Mouse (Mus musculus) inflammation-experienced regulatory T-cells, adult 6 months (primary cell): Measurements from ENCODE around the gene Matn4. TPM values are rescaled to one million over a fixed set of nuclear protein-coding genes. Genes with fewer than 3 reads are reported as not detected.

Experiments used
- ATAC-seq: one replicate; pipeline ENCODE4 v1.8.0; 2017
- polyA plus RNA-seq, 3 experiments: library from polyadenylated mRNA; unstranded; fragments of 100-300 nt; shearing (Covaris generic); gene quantifications; one replicate each; pipeline ENCODE4 v1.2.1; 2017

The Matn4 gene
- polyA plus RNA-seq, 3 experiments from 2014 or later, result 0.21 TPM; not detected in 2

- no peak for ATAC-seq
These were observed 2.7 kb upstream of the Matn4 start for GRCm38 (mm10) chr2:164407708-164408107.

GRCm38 (mm10) chr2:164405519-164405918 is 559 bp upstream of the Matn4 start:
- no peak for ATAC-seq

GRCm38 (mm10) chr2:164404082-164404990 is 624 bp downstream of the Matn4 start:
- no peak for ATAC-seq

GRCm38 (mm10) chr2:164403396-164404081 is 1.4 kb downstream of the Matn4 start:
- no peak for ATAC-seq

- ATAC-seq, result peak; percentile 61
These were observed 2.1 kb downstream of the Matn4 start, which contains the start of gene Rbpjl for GRCm38 (mm10) chr2:164402906-164403305. Gene Rbpjl (plus strand): TSS chr2:164403141.

- no peak for ATAC-seq
These were observed 8.0 kb downstream of the Matn4 start for GRCm38 (mm10) chr2:164396911-164397310.

- no peak for ATAC-seq
These were observed 8.9 kb downstream of the Matn4 start for GRCm38 (mm10) chr2:164396076-164396475.

GRCm38 (mm10) chr2:164393126-164393525 is 11.8 kb downstream of the Matn4 start:
- no peak for ATAC-seq

- ATAC-seq, result peak; percentile 86
These were observed 15.5 kb downstream of the Matn4 start for GRCm38 (mm10) chr2:164389499-164389898.

GRCm38 (mm10) chr2:164389020-164389419 is 15.9 kb downstream of the Matn4 start, which contains the start of gene Slpi:
Gene Slpi (minus strand): TSS chr2:164389095.
- ATAC-seq, result no peak

- peak; percentile 61 for ATAC-seq
These were observed 18.0 kb downstream of the Matn4 start for GRCm38 (mm10) chr2:164386953-164387352.

- ATAC-seq, result no peak
These were observed 18.8 kb downstream of the Matn4 start for GRCm38 (mm10) chr2:164385927-164386763.

- no peak for ATAC-seq
These were observed 21.1 kb downstream of the Matn4 start for GRCm38 (mm10) chr2:164383656-164384399.

GRCm38 (mm10) chr2:164382971-164383370 is 22.0 kb downstream of the Matn4 start:
- ATAC-seq, result no peak

- ATAC-seq, result no peak
These were observed 23.2 kb downstream of the Matn4 start for GRCm38 (mm10) chr2:164381726-164382125.

GRCm38 (mm10) chr2:164377478-164378426 is 27.2 kb downstream of the Matn4 start:
- ATAC-seq, result no peak

- ATAC-seq, result no peak
These were observed 31.8 kb downstream of the Matn4 start for GRCm38 (mm10) chr2:164373187-164373586.

GRCm38 (mm10) chr2:164372408-164373053 is 32.4 kb downstream of the Matn4 start:
- no peak for ATAC-seq

- ATAC-seq, result no peak
These were observed 33.6 kb downstream of the Matn4 start for GRCm38 (mm10) chr2:164371371-164371770.

- ATAC-seq, result no peak
These were observed 36.3 kb downstream of the Matn4 start for GRCm38 (mm10) chr2:164368620-164369105.
